Mouse (Mus musculus): ENCODE data around the gene D430041D05Rik. TPM values are rescaled to one million over a fixed set of nuclear protein-coding genes. Genes with fewer than 3 reads are reported as not detected.
A peak's percentile ranks its signal among the peaks of the same experiment; 100 is the strongest.

The D430041D05Rik gene
- total RNA-seq, 1 experiment = 0.54 TPM

DNA sequence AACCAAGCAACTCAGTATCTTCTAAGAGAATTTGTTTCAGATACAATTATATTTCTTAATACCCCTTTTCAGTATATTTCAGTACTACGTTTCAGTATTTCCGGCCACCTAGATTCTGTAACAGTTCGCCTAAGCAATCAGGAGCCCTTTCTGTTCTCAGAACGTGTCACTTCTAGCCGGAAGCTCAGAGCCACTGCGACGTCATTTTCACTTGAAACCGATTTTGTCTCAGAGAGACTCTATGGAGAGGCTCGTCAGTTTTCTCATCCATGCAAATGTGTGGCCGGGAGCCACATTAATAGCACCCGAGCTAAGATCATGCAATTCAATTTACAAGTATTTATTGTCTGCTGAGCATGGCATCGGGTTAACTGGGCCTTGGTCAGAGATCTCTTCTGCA lies 266.8 kb downstream of the D430041D05Rik start:
- no peak overlapping the region for H3K9ac ChIP-seq (ENCODE audit: insufficient read depth, low read depth, low read length, poor library complexity, severe bottlenecking)
- no peak for TF ChIP-seq CHD2 (IDR thresholded peaks at IDR 0.05; ENCODE audit: low read depth, low read length)
- no peak for TF ChIP-seq ZNF384 (IDR thresholded peaks at IDR 0.05; ENCODE audit: low read depth, low read length)
- no peak for TF ChIP-seq ZC3H11A (IDR thresholded peaks at IDR 0.05; ENCODE audit: borderline replicate concordance, low read depth, low read length)
- no peak for TF ChIP-seq MAFK (IDR thresholded peaks at IDR 0.05; ENCODE audit: insufficient read depth, low read depth, low read length)
- TF ChIP-seq HCFC1 (IDR thresholded peaks at IDR 0.05; ENCODE audit: borderline replicate concordance, insufficient read depth, low read length) = no peak
- H3K4me3 ChIP-seq (ENCODE audit: insufficient read depth in 1 of 2, low read depth in 1 of 2, low read length in 2 of 2, poor library complexity in 1 of 2, severe bottlenecking in 1 of 2) = no peak overlapping the region
- H3K9me3 ChIP-seq (ENCODE audit: control insufficient read depth, insufficient read depth, low read depth, low read length) = no peaks in the 10 kb centered on the region
- H3K27ac ChIP-seq (ENCODE audit: insufficient read depth, low read depth, low read length, poor library complexity, severe bottlenecking) = no peak overlapping the region
- DNase-seq (ENCODE audit: low read depth, low spot score) = no peak
- H3K4me1 ChIP-seq (ENCODE audit: control insufficient read depth in 2 of 2, insufficient read depth in 2 of 2, low read length in 2 of 2, poor library complexity in 1 of 2) = peaks cover 2% of the 10 kb centered on the region in 2 experiments; a peak in 2 of 4 replicates
- in situ Hi-C loops (cut with MboI; ENCODE audit: low sequenced_read_pairs in 2 of 2, unreplicated experiment in 2 of 2) = loop anchor here in 1 of 2 experiments (25.0 kb wide), 1 partner anchor 293 kb away; no protein-coding TSS in a partner anchor
- no peaks in the 10 kb centered on the region for H3K36me3 ChIP-seq (ENCODE audit: control insufficient read depth, insufficient read depth, low read length, poor library complexity, severe bottlenecking)

DNA sequence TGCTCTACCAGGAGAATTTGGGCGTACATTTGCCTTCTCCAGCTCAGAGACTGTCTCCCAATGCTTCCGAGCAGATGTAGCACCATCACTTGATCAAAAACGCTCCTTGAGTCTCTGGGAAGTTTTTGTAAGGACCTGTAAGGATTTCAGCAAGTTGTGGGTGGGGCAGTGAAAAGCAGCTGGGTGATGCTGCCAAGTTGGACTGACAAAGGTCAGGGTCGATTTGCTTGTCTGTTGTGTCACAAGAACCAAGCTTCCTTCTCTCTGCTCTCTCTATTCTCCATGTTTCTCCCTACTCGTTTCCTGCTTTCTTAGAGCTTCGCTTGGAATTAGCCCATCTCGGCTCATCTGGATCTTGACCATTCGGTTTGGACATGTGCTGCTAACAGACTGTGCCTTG lies 268.7 kb downstream of the D430041D05Rik start:
- H3K4me1 ChIP-seq (ENCODE audit: control insufficient read depth in 2 of 2, insufficient read depth in 2 of 2, low read length in 2 of 2, poor library complexity in 1 of 2) = peaks cover 2% of the 10 kb centered on the region in 2 experiments; a peak in 2 of 4 replicates
- no peaks in the 10 kb centered on the region for H3K9me3 ChIP-seq (ENCODE audit: control insufficient read depth, insufficient read depth, low read depth, low read length)
- in situ Hi-C loops (cut with MboI; ENCODE audit: low sequenced_read_pairs in 2 of 2, unreplicated experiment in 2 of 2) = loop anchor here in 1 of 2 experiments (25.0 kb wide), 1 partner anchor 295 kb away; no protein-coding TSS in a partner anchor
- H3K9ac ChIP-seq (ENCODE audit: insufficient read depth, low read depth, low read length, poor library complexity, severe bottlenecking) = no peak overlapping the region
- no peak overlapping the region for H3K4me3 ChIP-seq (ENCODE audit: insufficient read depth in 1 of 2, low read depth in 1 of 2, low read length in 2 of 2, poor library complexity in 1 of 2, severe bottlenecking in 1 of 2)
- TF ChIP-seq CHD2 (IDR thresholded peaks at IDR 0.05; ENCODE audit: low read depth, low read length) (no peak), ZNF384 (IDR thresholded peaks at IDR 0.05; ENCODE audit: low read depth, low read length) (no peak), ZC3H11A (IDR thresholded peaks at IDR 0.05; ENCODE audit: borderline replicate concordance, low read depth, low read length) (no peak)
- DNase-seq (ENCODE audit: low read depth, low spot score) = no peak
- H3K36me3 ChIP-seq (ENCODE audit: control insufficient read depth, insufficient read depth, low read length, poor library complexity, severe bottlenecking) = no peaks in the 10 kb centered on the region
- no peak overlapping the region for H3K27ac ChIP-seq (ENCODE audit: insufficient read depth, low read depth, low read length, poor library complexity, severe bottlenecking)

DNA sequence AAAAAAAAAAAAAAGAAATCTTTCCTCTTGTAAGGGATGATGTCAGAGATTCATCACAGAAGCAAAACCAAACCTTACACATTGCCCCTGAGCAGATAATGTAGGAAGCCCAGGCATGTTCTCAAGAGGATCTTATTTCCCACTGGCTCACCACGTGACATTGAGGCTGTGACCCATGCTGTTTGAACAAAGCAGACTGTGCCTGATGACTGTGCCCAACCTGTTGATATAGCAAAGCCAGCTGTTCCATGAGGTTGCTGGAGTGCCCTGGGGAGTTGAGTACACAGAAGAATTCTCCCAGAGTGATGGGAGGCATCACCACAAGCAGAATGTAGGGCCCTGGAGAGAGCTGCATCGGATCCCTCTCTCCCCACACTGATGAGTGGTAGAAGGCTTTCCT lies 274.9 kb downstream of the D430041D05Rik start:
- Histone ChIP-seq H3K27ac (ENCODE audit: insufficient read depth, low read depth, low read length, poor library complexity, severe bottlenecking) (no peak overlapping the region), H3K4me1 (ENCODE audit: control insufficient read depth in 2 of 2, insufficient read depth in 2 of 2, low read length in 2 of 2, poor library complexity in 1 of 2) (0 out of 4 replicates have a peak, but pooled peaks cover 0 to 3% of the 10 kb centered on the region in 2 experiments), H3K4me3 (ENCODE audit: insufficient read depth in 1 of 2, low read depth in 1 of 2, low read length in 2 of 2, poor library complexity in 1 of 2, severe bottlenecking in 1 of 2) (no peak overlapping the region), H3K9me3 (ENCODE audit: control insufficient read depth, insufficient read depth, low read depth, low read length) (no peaks in the 10 kb centered on the region), H3K9ac (ENCODE audit: insufficient read depth, low read depth, low read length, poor library complexity, severe bottlenecking) (no peak overlapping the region), H3K36me3 (ENCODE audit: control insufficient read depth, insufficient read depth, low read length, poor library complexity, severe bottlenecking) (no peaks in the 10 kb centered on the region)
- no peak for DNase-seq (ENCODE audit: low read depth, low spot score)
- TF ChIP-seq HCFC1 (IDR thresholded peaks at IDR 0.05; ENCODE audit: borderline replicate concordance, insufficient read depth, low read length) (no peak), ZNF384 (IDR thresholded peaks at IDR 0.05; ENCODE audit: low read depth, low read length) (no peak), ZC3H11A (IDR thresholded peaks at IDR 0.05; ENCODE audit: borderline replicate concordance, low read depth, low read length) (no peak), MAFK (IDR thresholded peaks at IDR 0.05; ENCODE audit: insufficient read depth, low read depth, low read length) (no peak), CHD2 (IDR thresholded peaks at IDR 0.05; ENCODE audit: low read depth, low read length) (no peak)
- in situ Hi-C loops (cut with MboI; ENCODE audit: low sequenced_read_pairs in 2 of 2, unreplicated experiment in 2 of 2) = loop anchor here (10.0 to 25.0 kb wide), 2 partner anchors 269 to 301 kb away; no protein-coding TSS in a partner anchor

DNA sequence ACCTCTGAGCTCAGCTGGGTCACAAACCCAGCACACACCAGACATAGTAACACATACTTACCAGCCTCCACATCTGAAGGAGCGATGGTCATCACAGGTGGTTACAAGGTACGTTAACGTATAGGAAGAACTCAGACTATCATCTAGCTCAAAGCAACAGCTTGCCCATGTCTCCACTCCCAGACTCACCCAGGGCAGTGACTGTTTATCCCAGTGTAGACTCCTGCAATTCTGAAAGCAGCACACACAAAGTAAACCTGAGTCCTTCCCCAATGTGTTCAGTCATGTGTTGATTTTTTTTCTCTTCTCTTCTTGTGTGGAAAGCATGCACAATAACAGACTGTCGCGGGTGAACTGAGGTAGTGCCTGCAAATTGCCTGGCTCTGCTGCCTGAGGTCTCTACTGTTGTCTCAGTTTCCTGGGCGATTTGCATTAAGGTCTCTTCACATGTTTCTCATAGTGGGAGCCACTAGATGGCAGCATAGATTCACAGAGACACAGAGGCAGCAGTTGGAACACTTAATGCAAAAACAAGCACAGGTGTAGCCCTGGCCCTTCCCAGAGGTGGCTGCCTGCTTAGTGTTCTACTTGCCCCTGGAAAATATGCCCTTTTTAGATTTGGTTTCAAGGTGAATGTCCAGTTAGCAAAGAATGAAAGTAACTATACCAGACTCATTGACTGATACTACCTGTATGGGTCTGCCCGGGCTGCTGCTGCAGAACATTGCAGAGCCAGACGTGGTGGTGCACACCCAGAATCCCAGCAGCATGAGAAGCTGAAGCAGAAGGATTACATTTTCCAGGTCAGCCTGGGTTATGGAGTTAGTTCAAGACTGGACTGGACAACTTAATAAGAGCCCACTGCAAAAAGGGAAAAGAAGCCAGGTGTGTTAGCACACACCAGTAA lies 276.4 kb downstream of the D430041D05Rik start:
- H3K27ac ChIP-seq (ENCODE audit: insufficient read depth, low read depth, low read length, poor library complexity, severe bottlenecking) = no peak overlapping the region
- TF ChIP-seq ZC3H11A (IDR thresholded peaks at IDR 0.05; ENCODE audit: borderline replicate concordance, low read depth, low read length) = peak; percentile 96
- TF ChIP-seq HCFC1 (IDR thresholded peaks at IDR 0.05; ENCODE audit: borderline replicate concordance, insufficient read depth, low read length) = no peak
- TF ChIP-seq MAFK (IDR thresholded peaks at IDR 0.05; ENCODE audit: insufficient read depth, low read depth, low read length) = no peak
- no peak for TF ChIP-seq CHD2 (IDR thresholded peaks at IDR 0.05; ENCODE audit: low read depth, low read length)
- peak; percentile 84 for DNase-seq (ENCODE audit: low read depth, low spot score)
- in situ Hi-C loops (cut with MboI; ENCODE audit: low sequenced_read_pairs in 2 of 2, unreplicated experiment in 2 of 2) = loop anchor here (10.0 to 25.0 kb wide), 2 partner anchors 270 to 303 kb away; no protein-coding TSS in a partner anchor
- no peaks in the 10 kb centered on the region for H3K9me3 ChIP-seq (ENCODE audit: control insufficient read depth, insufficient read depth, low read depth, low read length)
- H3K36me3 ChIP-seq (ENCODE audit: control insufficient read depth, insufficient read depth, low read length, poor library complexity, severe bottlenecking) = no peaks in the 10 kb centered on the region
- H3K4me1 ChIP-seq (ENCODE audit: control insufficient read depth in 2 of 2, insufficient read depth in 2 of 2, low read length in 2 of 2, poor library complexity in 1 of 2) = 0 out of 4 replicates have a peak, but pooled peaks cover 0 to 3% of the 10 kb centered on the region in 2 experiments
- no peak overlapping the region for H3K9ac ChIP-seq (ENCODE audit: insufficient read depth, low read depth, low read length, poor library complexity, severe bottlenecking)
- no peak overlapping the region for H3K4me3 ChIP-seq (ENCODE audit: insufficient read depth in 1 of 2, low read depth in 1 of 2, low read length in 2 of 2, poor library complexity in 1 of 2, severe bottlenecking in 1 of 2)

Data from ES-E14 (cell line).